Mouse (Mus musculus) MEL (cell line): Measurements from ENCODE around the gene Kcnk3. TPM values are rescaled to one million over a fixed set of nuclear protein-coding genes. Genes with fewer than 3 reads are reported as not detected.

ENCODE experiments used
- DNase-seq: peaks from one replicate; pipeline ENCODE4 v3.0.0; 2011; ENCODE audit warnings: low read depth, low spot score
- H3K27ac ChIP-seq: 2 replicates; pipeline ENCODE4 v1.5.1; 2012; ENCODE audit warnings: low read depth, mild to moderate bottlenecking, control low read depth, low read length, moderate library complexity; ENCODE audit not compliant: control insufficient read depth
- H3K27me3 ChIP-seq, 2 experiments: fragments of 150-350 bp in 1 of 2; sonication (generic) in 1 of 2; 2 replicates each; pipeline ENCODE4 v1.6.1; 2012; ENCODE audit warnings: low read length in 2 of 2, mild to moderate bottlenecking in 2 of 2, improper control_type of control experiment in 1 of 2, moderate library complexity in 1 of 2; ENCODE audit not compliant: insufficient read depth in 2 of 2, control insufficient read depth in 1 of 2
- H3K36me3 ChIP-seq, 2 experiments: 2 replicates each; pipeline ENCODE4 v1.6.1; 2012 to 2014; ENCODE audit warnings: low read length in 2 of 2, improper control_type of control experiment in 1 of 2, inconsistent platforms in 1 of 2, mild to moderate bottlenecking in 1 of 2; ENCODE audit not compliant: insufficient read depth in 2 of 2, control insufficient read depth in 1 of 2
- H3K4me1 ChIP-seq, 2 experiments: fragments of 150-350 bp in 1 of 2; sonication (generic) in 1 of 2; 2 replicates each; pipeline ENCODE4 v1.6.1; 2012; ENCODE audit warnings: low read length in 2 of 2, improper control_type of control experiment in 1 of 2, mild to moderate bottlenecking in 1 of 2; ENCODE audit not compliant: insufficient read depth in 2 of 2, control insufficient read depth in 1 of 2
- H3K4me3 ChIP-seq, 2 experiments: fragments of 150-350 bp in 1 of 2; sonication (generic) in 1 of 2; 2 replicates each; pipeline ENCODE4 v1.5.1; 2012; ENCODE audit warnings: low read depth in 2 of 2, low read length in 2 of 2, mild to moderate bottlenecking in 2 of 2, moderate library complexity in 2 of 2, control low read depth in 1 of 2, improper control_type of control experiment in 1 of 2; ENCODE audit not compliant: control insufficient read depth in 1 of 2, insufficient read depth in 1 of 2
- H3K79me2 ChIP-seq: 2 replicates; pipeline ENCODE4 v1.6.1; 2012; ENCODE audit warnings: mild to moderate bottlenecking, low read length, moderate library complexity; ENCODE audit not compliant: control insufficient read depth, poor library complexity, insufficient read depth
- H3K9ac ChIP-seq: 2 replicates; pipeline ENCODE4 v1.6.1; 2012; ENCODE audit warnings: low read depth, mild to moderate bottlenecking, control low read depth, low read length, moderate library complexity; ENCODE audit not compliant: control insufficient read depth, poor library complexity, severe bottlenecking
- H3K9me3 ChIP-seq: fragments of 150-350 bp; sonication (generic); replicated peaks from 2 replicates; pipeline ENCODE4 v1.6.1; 2012; ENCODE audit warnings: mild to moderate bottlenecking, low read length, improper control_type of control experiment, moderate library complexity; ENCODE audit not compliant: insufficient read depth
- BHLHE40 ChIP-seq: IDR thresholded peaks from 2 replicates; pipeline ENCODE4 v1.6.1; 2012; ENCODE audit warnings: low read depth, mild to moderate bottlenecking, inconsistent platforms, low read length, improper control_type of control experiment, borderline replicate concordance
- CHD1 ChIP-seq: IDR thresholded peaks from 2 replicates; pipeline ENCODE4 v1.6.1; 2012; ENCODE audit warnings: low read depth, mild to moderate bottlenecking, inconsistent platforms, low read length, improper control_type of control experiment
- CHD2 ChIP-seq: IDR thresholded peaks from 2 replicates; pipeline ENCODE4 v1.6.1; 2011; ENCODE audit warnings: low read length, improper control_type of control experiment
- CTCF ChIP-seq, 3 experiments: IDR thresholded peaks in 2 of 3; conservative IDR thresholded peaks in 1 of 3; 2 replicates each; pipeline ENCODE4 v1.5.1; 2011 to 2012; ENCODE audit warnings: low read length in 3 of 3, low read depth in 2 of 3, mild to moderate bottlenecking in 2 of 3, improper control_type of control experiment in 1 of 3, inconsistent platforms in 1 of 3, mixed read lengths in 1 of 3, moderate library complexity in 1 of 3; ENCODE audit not compliant: control insufficient read depth in 1 of 3, insufficient read depth in 1 of 3, poor library complexity in 1 of 3, severe bottlenecking in 1 of 3
- ELF1 ChIP-seq: IDR thresholded peaks from 2 replicates; pipeline ENCODE4 v1.6.1; 2014; ENCODE audit warnings: low read depth, mild to moderate bottlenecking, inconsistent platforms, low read length, improper control_type of control experiment, moderate library complexity
- EP300 ChIP-seq, 2 experiments: IDR thresholded peaks; 2 replicates each; pipeline ENCODE4 v1.6.1; 2011; ENCODE audit warnings: improper control_type of control experiment in 2 of 2, low read length in 2 of 2, low read depth in 1 of 2, mild to moderate bottlenecking in 1 of 2
- ETS1 ChIP-seq: IDR thresholded peaks from 2 replicates; pipeline ENCODE4 v1.6.1; 2012; ENCODE audit warnings: low read depth, mild to moderate bottlenecking, inconsistent platforms, low read length, improper control_type of control experiment, moderate library complexity
- GABPA ChIP-seq: IDR thresholded peaks from 2 replicates; pipeline ENCODE4 v1.6.1; 2012; ENCODE audit warnings: low read depth, mild to moderate bottlenecking, inconsistent platforms, low read length, improper control_type of control experiment, moderate library complexity
- HCFC1 ChIP-seq: IDR thresholded peaks from 2 replicates; pipeline ENCODE4 v1.6.1; 2012; ENCODE audit warnings: low read depth, mild to moderate bottlenecking, inconsistent platforms, low read length, improper control_type of control experiment, moderate library complexity
- KAT2A ChIP-seq: conservative IDR thresholded peaks from 2 replicates; pipeline ENCODE4 v1.6.1; 2012; ENCODE audit warnings: low read depth, low read length, improper control_type of control experiment, inconsistent platforms
- MAX ChIP-seq: IDR thresholded peaks from 2 replicates; pipeline ENCODE4 v1.6.1; 2011; ENCODE audit warnings: low read length, improper control_type of control experiment
- MAZ ChIP-seq: IDR thresholded peaks from 2 replicates; pipeline ENCODE4 v1.6.1; 2012; ENCODE audit warnings: low read depth, mild to moderate bottlenecking, inconsistent platforms, low read length, improper control_type of control experiment
- MEF2A ChIP-seq: IDR thresholded peaks from 2 replicates; pipeline ENCODE4 v1.6.1; 2014; ENCODE audit warnings: low read depth, mild to moderate bottlenecking, inconsistent platforms, low read length, improper control_type of control experiment; ENCODE audit not compliant: poor library complexity, insufficient replicate concordance, severe bottlenecking; ENCODE audit errors: extremely low read depth
- MYB ChIP-seq: IDR thresholded peaks from 2 replicates; pipeline ENCODE4 v1.6.1; 2011; ENCODE audit warnings: mild to moderate bottlenecking, low read depth, low read length, improper control_type of control experiment
- MYC ChIP-seq: IDR thresholded peaks from 2 replicates; pipeline ENCODE4 v1.6.1; 2011; ENCODE audit warnings: low read depth, mild to moderate bottlenecking, low read length, improper control_type of control experiment, moderate library complexity
- NELFE ChIP-seq: IDR thresholded peaks from 2 replicates; pipeline ENCODE4 v1.6.1; 2011; ENCODE audit warnings: low read depth, low read length, improper control_type of control experiment
- POLR2A ChIP-seq, 2 experiments: IDR thresholded peaks; 2 replicates each; pipeline ENCODE4 v1.6.1; 2011 to 2012; ENCODE audit warnings: low read length in 2 of 2, mild to moderate bottlenecking in 2 of 2, control low read depth in 1 of 2, improper control_type of control experiment in 1 of 2, low read depth in 1 of 2, moderate library complexity in 1 of 2; ENCODE audit not compliant: control insufficient read depth in 1 of 2, insufficient read depth in 1 of 2, poor library complexity in 1 of 2
- TAL1 ChIP-seq: IDR thresholded peaks from 2 replicates; pipeline ENCODE4 v1.6.1; 2012; ENCODE audit warnings: mild to moderate bottlenecking, inconsistent platforms, low read length, moderate library complexity, mixed read lengths
- TCF12 ChIP-seq: IDR thresholded peaks from 2 replicates; pipeline ENCODE4 v1.6.1; 2014; ENCODE audit warnings: low read depth, mild to moderate bottlenecking, inconsistent platforms, low read length, improper control_type of control experiment, moderate library complexity
- UBTF ChIP-seq: IDR thresholded peaks from 2 replicates; pipeline ENCODE4 v1.6.1; 2012; ENCODE audit warnings: low read depth, mild to moderate bottlenecking, inconsistent platforms, low read length, improper control_type of control experiment, moderate library complexity, borderline replicate concordance; ENCODE audit not compliant: insufficient read depth
- ZKSCAN1 ChIP-seq: IDR thresholded peaks from 2 replicates; pipeline ENCODE4 v1.6.1; 2012; ENCODE audit warnings: low read depth, mild to moderate bottlenecking, inconsistent platforms, low read length, improper control_type of control experiment, moderate library complexity
- ZMIZ1 ChIP-seq: IDR thresholded peaks from 2 replicates; pipeline ENCODE4 v1.6.1; 2012; ENCODE audit warnings: low read depth, mild to moderate bottlenecking, inconsistent platforms, low read length, improper control_type of control experiment, moderate library complexity
- ZNF384 ChIP-seq: IDR thresholded peaks from 2 replicates; pipeline ENCODE4 v1.6.1; 2012; ENCODE audit warnings: low read depth, mild to moderate bottlenecking, inconsistent platforms, low read length, improper control_type of control experiment
- polyA plus RNA-seq, 2 experiments: library from polyadenylated mRNA; stranded (reverse) in 1 of 2; unstranded in 1 of 2; fragments of >175 nt in 1 of 2; fragments of >200 nt in 1 of 2; gene quantifications; 2 replicates each; pipeline versions ENCODE4 v1.2.1 to v1.2.4; 2012; ENCODE audit warnings: low replicate concordance in 2 of 2, low read depth in 1 of 2; ENCODE audit not compliant: insufficient read length in 2 of 2, insufficient read depth in 1 of 2, missing spikeins in 1 of 2
- total RNA-seq: library from RNA; depleted of rRNA; stranded (reverse); fragments of 300-350 nt; gene quantifications from 2 replicates; pipeline ENCODE4 v1.2.3, GENCODE M21; 2012

Kcnk3 gene
- total and polyA plus RNA-seq, 3 experiments, result not detected

- H3K27ac ChIP-seq, result no peak overlapping the region
- no peak for TF ChIP-seq ZMIZ1
- TF ChIP-seq ZNF384, result no peak
- no peak for TF ChIP-seq GABPA
- TF ChIP-seq EP300 (IDR thresholded peaks at IDR 0.05; ENCODE audit: low read depth in 1 of 2, low read length in 2 of 2), result no peak
- TF ChIP-seq ZKSCAN1, result no peak
- no peak for TF ChIP-seq ETS1
- TF ChIP-seq MAX, result no peak
- TF ChIP-seq TAL1, result no peak
- TF ChIP-seq POLR2A (IDR thresholded peaks at IDR 0.05; ENCODE audit: control insufficient read depth in 1 of 2, insufficient read depth in 1 of 2, low read depth in 1 of 2, low read length in 2 of 2, poor library complexity in 1 of 2), result no peak
- no peak for TF ChIP-seq NELFE
- no peak for TF ChIP-seq ELF1
- TF ChIP-seq KAT2A, result no peak
- no peak for TF ChIP-seq TCF12
- no peak for TF ChIP-seq MAZ
- TF ChIP-seq MEF2A, result no peak
- TF ChIP-seq CHD2, result no peak
- TF ChIP-seq BHLHE40, result no peak
- TF ChIP-seq, all 39 proteins: peak for 0
- DNase-seq, result no peak
- Histone ChIP-seq H3K4me1 (peaks cover 2 to 14% of the 10 kb centered on the region in 2 experiments; a peak in 3 of 4 replicates), H3K27me3 (peaks cover 4 to 7% of the 10 kb centered on the region in 2 experiments; a peak in 3 of 4 replicates), H3K79me2 (no peaks in the 10 kb centered on the region), H3K4me3 (no peak overlapping the region), H3K9ac (no peak overlapping the region), H3K9me3 (no peaks in the 10 kb centered on the region), H3K36me3 (peaks cover 0 to 13% of the 10 kb centered on the region in 2 experiments; a peak in 2 of 4 replicates)
Measured at GRCm38 (mm10) chr5:30577251-30577650, 10.7 kb upstream of the Kcnk3 start.

DNA sequence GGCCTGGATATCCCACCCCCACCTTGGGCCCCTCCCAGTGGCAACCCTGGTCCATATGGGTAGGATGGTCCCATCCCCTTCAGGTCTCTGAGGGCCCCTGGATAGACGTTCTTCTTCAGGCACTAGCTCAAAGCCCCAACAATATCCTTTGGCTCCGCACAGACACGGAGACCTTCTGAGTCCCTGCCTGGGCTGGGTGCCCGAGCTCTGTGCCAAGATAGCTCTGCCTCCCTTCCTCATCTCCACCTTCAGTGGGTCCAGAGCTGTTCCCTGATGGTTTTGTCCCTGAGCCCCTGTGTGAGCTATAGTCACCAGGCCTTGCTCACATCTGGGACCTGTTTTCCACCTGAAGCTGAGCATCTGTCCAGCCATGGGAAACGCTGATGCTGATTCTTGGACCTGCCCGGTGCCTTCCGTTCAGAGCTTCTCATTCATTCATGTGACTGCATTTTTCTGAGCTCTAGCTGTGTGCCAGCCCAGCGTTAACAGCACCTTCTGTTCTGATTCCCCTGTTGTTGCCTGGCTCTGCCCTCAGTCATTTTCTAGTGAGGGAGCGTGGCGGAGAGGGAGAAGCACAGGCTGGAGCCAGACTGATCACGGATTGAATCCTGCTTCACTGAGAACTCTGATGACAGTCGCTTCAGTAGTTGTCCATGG, 10.2 kb upstream of the Kcnk3 start:
- no peak overlapping the region for H3K9ac ChIP-seq
- no peak overlapping the region for H3K27ac ChIP-seq
- DNase-seq, result no peak
- peaks cover 0 to 13% of the 10 kb centered on the region in 2 experiments; a peak in 2 of 4 replicates for H3K36me3 ChIP-seq
- no peak overlapping the region for H3K4me3 ChIP-seq
- H3K9me3 ChIP-seq, result no peaks in the 10 kb centered on the region
- no peak for TF ChIP-seq MAX
- no peak for TF ChIP-seq CTCF (IDR thresholded peaks at IDR 0.05 in 2 of 3, conservative IDR thresholded peaks at IDR 0.05 in 1 of 3; ENCODE audit: control insufficient read depth in 1 of 3, insufficient read depth in 1 of 3, low read depth in 2 of 3, low read length in 3 of 3, poor library complexity in 1 of 3, severe bottlenecking in 1 of 3)
- TF ChIP-seq ZKSCAN1, result no peak
- no peak for TF ChIP-seq HCFC1
- no peak for TF ChIP-seq MYC
- no peak for TF ChIP-seq NELFE
- no peak for TF ChIP-seq EP300 (IDR thresholded peaks at IDR 0.05; ENCODE audit: low read depth in 1 of 2, low read length in 2 of 2)
- TF ChIP-seq BHLHE40, result no peak
- TF ChIP-seq ELF1, result no peak
- TF ChIP-seq UBTF, result no peak
- no peak for TF ChIP-seq MAZ
- TF ChIP-seq CHD1, result no peak
- no peak for TF ChIP-seq MYB
- TF ChIP-seq, all 39 proteins: peak for 0
- no peaks in the 10 kb centered on the region for H3K79me2 ChIP-seq
- H3K4me1 ChIP-seq, result peaks cover 2 to 14% of the 10 kb centered on the region in 2 experiments; a peak in 3 of 4 replicates
- peaks cover 4 to 7% of the 10 kb centered on the region in 2 experiments; a peak in 3 of 4 replicates for H3K27me3 ChIP-seq
